Mouse (Mus musculus) bone marrow, adult 2 months (tissue): ENCODE measurements around the gene Mrpl22.

Experiments used
- CTCF ChIP-seq: fragments of 200-500 bp; IDR thresholded peaks from 2 replicates; pipeline ENCODE4 v1.5.1; 2011; ENCODE audit warnings: low read length, control low read depth; ENCODE audit not compliant: control insufficient read depth, insufficient read depth
- POLR2A ChIP-seq: fragments of 200-500 bp; IDR thresholded peaks from 2 replicates; pipeline ENCODE4 v1.6.1; 2011; ENCODE audit warnings: low read depth, mild to moderate bottlenecking, control low read depth, low read length, borderline replicate concordance; ENCODE audit not compliant: control insufficient read depth

- TF ChIP-seq POLR2A (no peak), CTCF (peak; percentile 49)
Measured at GRCm38 (mm10) chr11:58179563-58179962, 8.1 kb downstream of the Mrpl22 start.
